Mouse (Mus musculus) mouse embryonic stem cell (cell line): ENCODE data around the gene Ropn1l.

Experiments used
- in situ Hi-C, 2 experiments: fragments of 300-500 bp; cut with MboI; formaldehyde crosslinking; loops; 1 replicate in 1 of 2; 3 replicates in 1 of 2; pipeline ENCODE4 v1.14.3; 2019 to 2020; ENCODE audit warnings: low sequenced_read_pairs in 2 of 2, low pct_unique_long_range_greater_than_20kb in 1 of 2, mixed read lengths in 1 of 2; ENCODE audit not compliant: unreplicated experiment in 1 of 2

Ropn1l gene

GRCm38 (mm10) chr15:31392705-31393104, 60.8 kb downstream of the Ropn1l start:
- in situ Hi-C loops: no loop called here

GRCm38 (mm10) chr15:31392135-31392534, 61.4 kb downstream of the Ropn1l start:
- in situ Hi-C loops: no loop called here
